Mouse (Mus musculus) cortical plate, adult 2 months (tissue): ENCODE data around the gene Tap2.

Source experiments
- CTCF ChIP-seq: fragments of 200-500 bp; IDR thresholded peaks from 2 replicates; pipeline ENCODE4 v1.5.1; 2011; ENCODE audit warnings: mild to moderate bottlenecking, control low read depth, low read length; ENCODE audit not compliant: insufficient read depth; ENCODE audit errors: extremely low read depth
- POLR2A ChIP-seq: fragments of 200-500 bp; IDR thresholded peaks from 2 replicates; pipeline ENCODE4 v1.6.1; 2011; ENCODE audit warnings: mild to moderate bottlenecking, low read length, control low read depth; ENCODE audit not compliant: insufficient read depth; ENCODE audit errors: extremely low read depth

GRCm38 (mm10) chr17:34169279-34169678 is 34.0 kb upstream of the Tap2 start:
- TF ChIP-seq CTCF (peak; percentile 83), POLR2A (no peak)
